Mouse (Mus musculus) cerebellum, adult 2 months (tissue): ENCODE measurements around the gene Klc4.

ENCODE experiments used
- CTCF ChIP-seq: fragments of 200-500 bp; IDR thresholded peaks from 2 replicates; pipeline ENCODE4 v1.5.1; 2011; ENCODE audit warnings: low read depth, mild to moderate bottlenecking, control low read depth, low read length, moderate library complexity, borderline replicate concordance; ENCODE audit not compliant: insufficient read depth
- POLR2A ChIP-seq: fragments of 200-500 bp; IDR thresholded peaks from 2 replicates; pipeline ENCODE4 v1.6.1; 2011; ENCODE audit warnings: low read length, control low read depth, borderline replicate concordance; ENCODE audit not compliant: insufficient read depth

DNA sequence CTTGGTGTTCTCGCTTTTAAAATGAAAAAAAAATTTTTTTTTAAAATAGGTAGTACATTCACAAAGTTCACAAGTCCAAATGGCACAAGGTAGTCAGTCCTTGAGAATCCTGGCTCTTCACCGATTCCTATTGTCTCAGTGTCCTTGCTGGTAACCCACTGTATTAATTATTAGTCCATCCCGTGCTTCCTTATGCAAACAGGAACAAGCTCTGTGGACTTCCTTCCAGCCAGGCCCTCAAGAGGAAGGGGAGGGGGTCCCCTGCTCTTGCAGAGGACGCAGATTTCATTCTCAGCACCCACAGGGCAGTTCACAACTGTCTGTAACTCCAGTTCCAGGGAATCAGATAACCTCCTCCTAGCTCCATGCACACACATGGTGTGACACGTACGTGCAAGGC is 10.2 kb upstream of the Klc4 start:
- no peak for TF ChIP-seq CTCF
- TF ChIP-seq POLR2A = no peak
